Mouse (Mus musculus) thymus, adult 18-20 months (tissue): ENCODE data around the gene Prpf18.
"Not testable (repeated sequence)": the region's sequence is repeated elsewhere in the genome, so short reads cannot be mapped to it uniquely, and the experiment has no call there.

Source experiments
- DNase-seq, 2 experiments: peaks; one replicate each; pipeline ENCODE4 v3.0.0; 2022; ENCODE audit warnings: mixed read lengths in 2 of 2

Prpf18 gene

GRCm38 (mm10) chr2:4651500-4652285, at the start of gene Prpf18:
Gene Prpf18 (minus strand): TSS chr2:4652113.
- peak; percentile 70 to 82 for DNase-seq

GRCm38 (mm10) chr2:4679886-4680285, 28.0 kb upstream of the Prpf18 start:
- DNase-seq = no peak

- no peak for DNase-seq
These were observed 19.7 kb upstream of the Prpf18 start for GRCm38 (mm10) chr2:4671636-4672035.

GRCm38 (mm10) chr2:4669701-4670100, 17.8 kb upstream of the Prpf18 start:
- no peak for DNase-seq

- no peak for DNase-seq
These were observed 16.7 kb upstream of the Prpf18 start for GRCm38 (mm10) chr2:4668626-4669025.

- no peak for DNase-seq
These were observed 8.8 kb upstream of the Prpf18 start for GRCm38 (mm10) chr2:4660677-4661076.

GRCm38 (mm10) chr2:4649646-4650045, 2.3 kb downstream of the Prpf18 start:
- DNase-seq = no peak

- DNase-seq = no peak
These were observed 3.8 kb downstream of the Prpf18 start for GRCm38 (mm10) chr2:4648094-4648493.

GRCm38 (mm10) chr2:4645066-4645465, 6.8 kb downstream of the Prpf18 start:
- DNase-seq = no peak

GRCm38 (mm10) chr2:4638189-4638588, 13.7 kb downstream of the Prpf18 start:
- DNase-seq = no peak

- no peak for DNase-seq
These were observed 15.3 kb downstream of the Prpf18 start for GRCm38 (mm10) chr2:4636656-4637055.

GRCm38 (mm10) chr2:4635804-4636203, 16.1 kb downstream of the Prpf18 start:
- no peak for DNase-seq

GRCm38 (mm10) chr2:4630197-4630835, 21.6 kb downstream of the Prpf18 start:
- DNase-seq = no peak

- DNase-seq = no peak
These were observed 22.4 kb downstream of the Prpf18 start for GRCm38 (mm10) chr2:4629470-4629869.

GRCm38 (mm10) chr2:4628920-4629319, 23.0 kb downstream of the Prpf18 start:
- no peak for DNase-seq

- DNase-seq = no peak
These were observed 25.0 kb downstream of the Prpf18 start for GRCm38 (mm10) chr2:4626911-4627310.

GRCm38 (mm10) chr2:4621471-4621985, 30.4 kb downstream of the Prpf18 start:
- DNase-seq = no peak

GRCm38 (mm10) chr2:4620640-4621401, 31.1 kb downstream of the Prpf18 start:
- DNase-seq = no peak

GRCm38 (mm10) chr2:4619893-4620593, 31.9 kb downstream of the Prpf18 start:
- no peak for DNase-seq

GRCm38 (mm10) chr2:4619126-4619525, 32.8 kb downstream of the Prpf18 start:
- DNase-seq = not testable (repeated sequence)

- no peak for DNase-seq
These were observed 34.9 kb downstream of the Prpf18 start for GRCm38 (mm10) chr2:4616995-4617394.

- no peak for DNase-seq
These were observed 36.8 kb downstream of the Prpf18 start for GRCm38 (mm10) chr2:4615014-4615546.
